Mouse (Mus musculus): ENCODE data around the gene Htra2. TPM values are rescaled to one million over a fixed set of nuclear protein-coding genes. Genes with fewer than 3 reads are reported as not detected.

Htra2 gene
- polyA plus RNA-seq, 1 experiment: 49.3 TPM

DNA sequence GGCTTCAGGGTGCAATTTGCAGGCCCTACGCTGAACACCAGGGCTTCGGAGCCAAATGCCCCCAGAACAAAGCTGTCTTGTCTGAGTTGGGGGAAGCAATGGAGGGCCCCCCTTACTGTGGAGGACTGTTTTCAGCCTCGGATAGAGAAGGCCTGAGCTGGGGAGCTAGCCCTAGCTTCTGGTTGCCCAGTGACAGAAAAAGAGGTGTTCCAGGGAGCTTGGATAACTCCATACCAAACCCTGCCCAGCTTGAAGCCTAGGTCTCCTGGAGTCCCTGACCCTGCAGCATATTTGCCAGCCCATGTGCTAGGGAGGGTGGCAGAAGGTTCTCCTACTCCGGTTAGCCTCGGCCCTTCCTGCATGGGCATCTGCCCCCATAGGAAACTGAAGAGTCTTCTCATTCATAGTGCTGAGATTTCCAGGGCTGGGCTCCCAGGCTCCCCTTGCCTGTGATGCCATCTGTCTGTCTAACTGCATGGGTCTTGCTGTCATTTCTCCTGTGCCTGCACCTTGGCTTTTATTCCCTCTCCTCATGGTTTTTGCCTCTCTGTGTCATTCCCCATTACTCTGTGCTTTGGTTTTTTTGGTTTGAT lies 20.5 kb downstream of the Htra2 start:
- Histone ChIP-seq H3K4me3 (replicated peaks; ENCODE audit: extremely low read depth, low read depth, low read length) (peak overlapping the region; percentile 13), H3K4me1 (ENCODE audit: control insufficient read depth, insufficient read depth, low read length) (peaks cover 4% of the 10 kb centered on the region; the same call in 1 of the 2 replicates)
- TF ChIP-seq POLR2A (IDR thresholded peaks at IDR 0.05; ENCODE audit: borderline replicate concordance, extremely low read depth, low read depth, low read length) (no peak), CTCF (IDR thresholded peaks at IDR 0.05; ENCODE audit: insufficient read depth, low read length) (no peak)
- no peak for DNase-seq
- 49% methylated on average over 5 of the region's 5 CpGs for WGBS

DNA sequence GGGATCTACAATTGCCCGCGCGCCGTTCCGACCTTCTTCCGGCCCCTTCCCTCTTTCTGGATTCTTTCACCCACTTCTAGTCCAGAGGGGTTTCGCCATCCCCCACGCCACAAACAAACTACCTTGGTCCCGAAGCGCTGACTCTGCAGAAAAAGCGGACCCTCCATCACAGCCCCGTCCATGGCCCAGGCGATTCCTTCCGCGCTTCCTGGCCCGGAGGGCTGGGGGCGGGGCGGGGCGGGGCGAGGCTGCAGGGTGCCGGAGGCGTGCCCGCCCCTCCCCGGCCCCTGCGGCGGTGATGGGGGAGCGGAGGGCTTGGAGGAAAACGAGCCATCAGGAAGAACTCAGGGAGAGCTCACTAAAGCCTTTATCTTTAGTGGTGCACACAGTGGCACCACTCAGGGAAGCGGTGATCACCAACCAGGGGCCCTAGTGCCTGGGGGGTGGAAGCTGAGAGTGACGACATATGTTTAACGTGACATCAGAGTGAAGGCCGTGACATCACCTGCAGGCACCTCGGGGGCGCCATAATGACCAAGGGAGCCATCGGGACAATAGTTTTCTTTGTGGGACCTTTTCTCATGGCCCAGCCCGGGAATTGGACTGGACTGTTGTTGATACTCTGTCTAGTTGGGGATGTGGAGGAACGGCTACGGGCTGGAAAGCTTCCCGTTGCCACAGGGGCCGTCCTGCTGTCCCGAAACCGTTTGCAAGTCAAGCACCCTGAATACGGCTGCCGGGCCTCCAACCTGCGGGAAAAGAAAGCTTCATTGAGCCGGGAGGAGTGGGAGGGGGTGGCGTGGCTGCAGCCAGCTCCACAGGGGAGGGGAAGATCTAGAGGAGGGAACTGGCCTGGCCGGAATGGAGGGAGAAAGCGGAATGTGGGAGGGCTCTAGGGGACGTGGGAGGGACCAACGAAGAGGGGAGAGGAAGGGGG lies 21.6 kb downstream of the Htra2 start, which contains the start of the genes Dok1 and Loxl3:
Gene Dok1, minus strand, starts transcription at position 223 of the 937 bp plus-strand sequence.
Gene Loxl3, plus strand, starts transcription at position 925 of the 937 bp plus-strand sequence.
- peak within 1 kb of the TSS; percentile 67 for H3K4me3 ChIP-seq (replicated peaks; ENCODE audit: extremely low read depth, low read depth, low read length)
- TF ChIP-seq POLR2A (IDR thresholded peaks at IDR 0.05; ENCODE audit: borderline replicate concordance, extremely low read depth, low read depth, low read length) (peak; percentile 72; the same call in 1 of the 2 replicates), CTCF (IDR thresholded peaks at IDR 0.05; ENCODE audit: insufficient read depth, low read length) (no peak)
- WGBS: 0% methylated on average over 51 of the region's 51 CpGs
- DNase-seq: peak; percentile 78
- H3K4me1 ChIP-seq (ENCODE audit: control insufficient read depth, insufficient read depth, low read length): peaks cover 4% of the 10 kb centered on the region; the same call in 1 of the 2 replicates

DNA sequence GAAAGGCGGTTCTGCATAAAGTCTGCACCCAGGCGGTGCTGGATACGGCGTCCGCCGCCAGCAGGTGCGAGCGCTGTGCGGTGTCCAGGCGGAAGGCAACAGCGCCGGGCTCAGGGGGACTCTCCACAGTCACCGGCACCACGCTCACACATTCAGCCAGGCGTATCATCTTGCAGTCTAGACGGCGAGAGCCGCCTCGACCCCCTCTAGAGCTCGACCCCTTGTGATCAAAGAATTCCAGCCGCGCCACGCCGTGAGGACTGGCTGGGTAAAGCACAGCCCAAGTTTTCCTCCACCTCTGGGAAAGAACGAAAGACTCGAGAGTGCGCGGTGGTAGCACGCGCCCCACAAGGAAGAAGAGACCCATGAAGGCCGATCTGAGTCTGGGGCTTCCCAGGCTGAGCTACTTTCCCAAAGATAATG lies 22.3 kb downstream of the Htra2 start:
- Histone ChIP-seq H3K4me1 (ENCODE audit: control insufficient read depth, insufficient read depth, low read length) (no peaks in the 10 kb centered on the region; the same call in 1 of the 2 replicates), H3K4me3 (replicated peaks; ENCODE audit: extremely low read depth, low read depth, low read length) (peak overlapping the region; percentile 67)
- peak; percentile 66 for DNase-seq
- WGBS: under 1% methylated on average over 31 of the region's 31 CpGs
- TF ChIP-seq POLR2A (IDR thresholded peaks at IDR 0.05; ENCODE audit: borderline replicate concordance, extremely low read depth, low read depth, low read length): no peak
- TF ChIP-seq CTCF (IDR thresholded peaks at IDR 0.05; ENCODE audit: insufficient read depth, low read length): no peak

- no peaks in the 10 kb centered on the region; the same call in 1 of the 2 replicates for H3K4me1 ChIP-seq (ENCODE audit: control insufficient read depth, insufficient read depth, low read length)
- no peak for DNase-seq
- TF ChIP-seq POLR2A (IDR thresholded peaks at IDR 0.05; ENCODE audit: borderline replicate concordance, extremely low read depth, low read depth, low read length) (no peak), CTCF (IDR thresholded peaks at IDR 0.05; ENCODE audit: insufficient read depth, low read length) (no peak)
- H3K4me3 ChIP-seq (replicated peaks; ENCODE audit: extremely low read depth, low read depth, low read length): peak overlapping the region; percentile 67
- 71% methylated on average over 18 of the region's 18 CpGs for WGBS
Measured at GRCm38 (mm10) chr6:83031921-83032590, 23.0 kb downstream of the Htra2 start.

GRCm38 (mm10) chr6:83031111-83031510 lies 24.0 kb downstream of the Htra2 start:
- WGBS: 84% methylated on average over 7 of the region's 7 CpGs
- TF ChIP-seq CTCF (IDR thresholded peaks at IDR 0.05; ENCODE audit: insufficient read depth, low read length) (no peak), POLR2A (IDR thresholded peaks at IDR 0.05; ENCODE audit: borderline replicate concordance, extremely low read depth, low read depth, low read length) (no peak)
- Histone ChIP-seq H3K4me3 (replicated peaks; ENCODE audit: extremely low read depth, low read depth, low read length) (no peak overlapping the region), H3K4me1 (ENCODE audit: control insufficient read depth, insufficient read depth, low read length) (no peaks in the 10 kb centered on the region; the same call in 1 of the 2 replicates)
- DNase-seq: no peak

GRCm38 (mm10) chr6:83029777-83030176 lies 25.3 kb downstream of the Htra2 start:
- DNase-seq: no peak
- WGBS: 61% methylated on average over 10 of the region's 10 CpGs
- no peak overlapping the region for H3K4me3 ChIP-seq (replicated peaks; ENCODE audit: extremely low read depth, low read depth, low read length)
- no peaks in the 10 kb centered on the region; the same call in 1 of the 2 replicates for H3K4me1 ChIP-seq (ENCODE audit: control insufficient read depth, insufficient read depth, low read length)
- TF ChIP-seq POLR2A (IDR thresholded peaks at IDR 0.05; ENCODE audit: borderline replicate concordance, extremely low read depth, low read depth, low read length) (no peak), CTCF (IDR thresholded peaks at IDR 0.05; ENCODE audit: insufficient read depth, low read length) (no peak)

- TF ChIP-seq CTCF (IDR thresholded peaks at IDR 0.05; ENCODE audit: insufficient read depth, low read length) (no peak), POLR2A (IDR thresholded peaks at IDR 0.05; ENCODE audit: borderline replicate concordance, extremely low read depth, low read depth, low read length) (no peak)
- WGBS: 25% methylated on average over 8 of the region's 9 CpGs
- H3K4me3 ChIP-seq (replicated peaks; ENCODE audit: extremely low read depth, low read depth, low read length): no peak overlapping the region
- no peaks in the 10 kb centered on the region; the same call in 1 of the 2 replicates for H3K4me1 ChIP-seq (ENCODE audit: control insufficient read depth, insufficient read depth, low read length)
- DNase-seq: no peak
Measured at GRCm38 (mm10) chr6:83027706-83028105, 27.4 kb downstream of the Htra2 start.

GRCm38 (mm10) chr6:83027293-83027692 lies 27.8 kb downstream of the Htra2 start:
- TF ChIP-seq CTCF (IDR thresholded peaks at IDR 0.05; ENCODE audit: insufficient read depth, low read length): no peak
- no peak for TF ChIP-seq POLR2A (IDR thresholded peaks at IDR 0.05; ENCODE audit: borderline replicate concordance, extremely low read depth, low read depth, low read length)
- Histone ChIP-seq H3K4me3 (replicated peaks; ENCODE audit: extremely low read depth, low read depth, low read length) (no peak overlapping the region), H3K4me1 (ENCODE audit: control insufficient read depth, insufficient read depth, low read length) (no peaks in the 10 kb centered on the region; the same call in 1 of the 2 replicates)
- DNase-seq: no peak
- 83% methylated on average over 8 of the region's 8 CpGs for WGBS

DNA sequence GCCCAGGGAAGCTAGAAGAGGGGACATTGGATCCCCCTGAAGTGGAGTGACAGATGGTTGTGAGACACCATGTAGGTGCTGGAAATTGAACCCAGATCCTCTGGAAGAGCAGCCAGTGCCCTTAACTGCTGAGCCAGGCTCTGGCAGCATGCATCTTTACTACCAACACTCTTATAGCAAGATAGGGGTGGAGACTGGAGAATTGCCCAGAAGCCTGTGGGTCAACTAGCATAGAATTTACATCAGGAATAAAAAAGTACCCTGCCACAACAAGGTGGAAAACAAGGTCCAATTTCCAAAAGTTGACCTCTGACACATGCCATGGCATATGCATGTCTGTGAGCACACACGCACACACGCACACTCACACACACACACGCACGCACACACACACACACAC lies 29.9 kb downstream of the Htra2 start:
- Histone ChIP-seq H3K4me1 (ENCODE audit: control insufficient read depth, insufficient read depth, low read length) (no peaks in the 10 kb centered on the region; the same call in 1 of the 2 replicates), H3K4me3 (replicated peaks; ENCODE audit: extremely low read depth, low read depth, low read length) (no peak overlapping the region)
- WGBS: 100% methylated on average over 1 of the region's 4 CpGs
- TF ChIP-seq CTCF (IDR thresholded peaks at IDR 0.05; ENCODE audit: insufficient read depth, low read length) (no peak), POLR2A (IDR thresholded peaks at IDR 0.05; ENCODE audit: borderline replicate concordance, extremely low read depth, low read depth, low read length) (no peak)
- no peak for DNase-seq
